Comparison of ENCODE assay signal across 18 mouse cellular contexts in genomic region chr6:119711649-119712305, GRCm38 (mm10).
DNase-seq lines count a peak whose midpoint lies in the region; ATAC-seq lines count a peak whose summit lies in the region.
"Had no signal": no experiment of that assay in that cellular context is flagged by ENCODE, and none has a peak within 500 bp of the region (broad histone marks: within the 10 kb centered on the region; RNA-seq: fewer than 3 reads in every experiment).

No protein-coding gene starts in this region.

- DNase-seq in CD4-positive, CD25-positive, alpha-beta regulatory T cell, adult 2 months (ENCODE audit: low read depth, low spot score), result peak; percentile 8
- peak; percentile 81 for DNase-seq in A20 (ENCODE audit: low read depth, low spot score)
- DNase-seq in induced T-regulatory cell, adult 2 months (ENCODE audit: low read depth), result peak; percentile 4
- peak; percentile 89 for DNase-seq in thymus, postnatal 14 days
- DNase-seq in right cerebral cortex, postnatal 36 days (ENCODE audit: low spot score in 2 of 2), result no peak
- DNase-seq in embryo, embryonic 10.5 days (ENCODE audit: low spot score), result no peak
- DNase-seq in ovary, postnatal 14 days (ENCODE audit: low spot score), result no peak
- DNase-seq: adrenal gland, postnatal 14 days; cerebellum, postnatal 14 days; embryo, embryonic 11 days; liver, embryonic 13.5 days; right cerebral cortex, postnatal 4 days had no signal

- no peak for ATAC-seq in CD4-positive, CD25-positive, alpha-beta regulatory T cell, adult 4 months
- ATAC-seq: activated CD4-positive, CD25-positive, alpha-beta regulatory T cell, adult 4 months; forebrain, embryonic 15.5 days; hindbrain, embryonic 16.5 days; intestine, postnatal 0 days; midbrain, embryonic 13.5 days had no signal

Comparison
In these comparisons a context has a peak if more than half of its experiments do, and no peak if none do; other contexts are left out.
1. DNase-seq: peak in CD4-positive, CD25-positive, alpha-beta regulatory T cell, adult 2 months (single experiment), A20 (single experiment), induced T-regulatory cell, adult 2 months (single experiment) and thymus, postnatal 14 days (single experiment); none in right cerebral cortex, postnatal 36 days (0 of 2), embryo, embryonic 10.5 days (single experiment) and ovary, postnatal 14 days (single experiment).